Mouse (Mus musculus) bone marrow macrophage, adult 2 months (primary cell): ENCODE data around the gene Zfp526.

Experiments
- CTCF ChIP-seq: IDR thresholded peaks from 2 replicates; pipeline ENCODE4 v1.5.1; 2012; ENCODE audit warnings: low read depth, mild to moderate bottlenecking, low read length, moderate library complexity
- POLR2A ChIP-seq: IDR thresholded peaks from 2 replicates; pipeline ENCODE4 v1.6.1; 2012; ENCODE audit warnings: mild to moderate bottlenecking, low read depth, low read length, borderline replicate concordance

DNA sequence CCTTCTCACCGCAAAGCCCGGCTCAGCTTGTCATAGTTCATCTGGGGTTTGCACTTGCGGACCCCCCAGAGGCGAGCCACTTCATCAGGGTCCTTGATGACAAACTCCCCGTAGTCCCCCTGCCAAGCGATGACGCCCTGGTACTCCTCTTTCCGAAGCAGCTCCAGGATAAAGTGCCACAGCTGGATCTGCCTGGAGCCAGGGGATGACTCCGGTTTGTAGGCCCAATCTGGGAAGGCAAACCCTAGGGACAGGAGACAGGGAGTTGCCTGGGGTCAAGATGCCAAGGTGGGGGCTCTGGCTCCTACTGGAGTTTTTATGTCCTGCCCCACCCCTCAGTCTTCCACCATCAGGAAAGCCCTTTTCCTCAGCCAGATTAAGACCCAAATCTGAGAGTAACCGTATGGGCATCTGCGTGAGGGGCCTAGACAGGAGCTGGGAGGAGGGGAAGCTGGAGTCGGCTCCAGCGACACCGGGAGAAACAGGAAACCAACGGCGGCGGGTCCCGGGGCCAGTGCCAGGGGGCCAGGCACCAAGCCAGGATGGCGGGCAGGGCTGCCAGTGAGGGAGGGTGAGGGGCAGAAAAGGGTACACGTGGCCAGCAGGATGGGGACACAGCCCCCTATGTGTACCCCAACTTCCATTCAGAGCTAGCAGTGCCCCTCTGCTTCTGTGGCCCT is 25.0 kb downstream of the Zfp526 start:
- TF ChIP-seq CTCF (no peak), POLR2A (no peak)
